Mouse (Mus musculus): ENCODE results near the gene Rock2.

Rock2 gene

DNA sequence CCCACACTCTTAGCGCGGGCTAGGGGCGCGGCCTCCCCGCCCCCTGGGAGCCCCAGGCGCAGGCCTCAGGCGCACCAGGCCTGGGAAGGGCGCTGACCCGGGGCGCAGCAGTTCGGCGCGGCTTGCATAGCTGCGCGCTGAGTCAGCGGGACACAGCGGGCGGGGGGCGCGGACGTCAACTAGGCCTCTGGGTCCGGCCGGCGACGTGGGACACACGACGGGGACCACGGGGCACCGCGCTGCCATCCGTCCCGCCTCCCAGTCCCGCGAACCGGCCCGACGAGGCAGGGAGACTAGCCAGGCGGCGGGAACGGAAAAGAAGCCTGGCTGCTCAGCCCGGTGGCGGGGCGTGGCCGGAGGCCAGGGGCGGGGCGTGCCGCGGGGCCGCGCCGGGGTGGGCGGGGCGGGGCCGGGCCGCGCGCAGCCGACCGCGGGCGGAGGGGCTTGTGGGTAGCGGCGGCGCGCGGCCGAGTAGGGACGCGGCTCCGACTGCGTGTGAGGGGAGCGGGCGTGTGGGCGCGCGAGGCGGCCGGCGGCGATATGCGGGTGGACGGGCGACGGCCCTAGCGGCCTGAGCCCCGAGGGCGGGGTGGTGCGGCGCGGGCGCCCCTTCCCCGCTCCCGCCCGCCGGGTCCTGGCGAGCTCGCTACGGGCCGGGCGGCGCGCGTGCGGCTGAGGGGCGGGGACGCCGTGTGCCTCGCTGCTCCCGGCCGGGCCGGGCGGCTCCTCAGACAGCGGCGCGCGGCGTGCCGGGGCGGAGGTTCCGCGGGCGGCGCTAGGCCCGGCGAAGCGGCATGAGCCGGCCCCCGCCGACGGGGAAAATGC lies at the start of gene Rock2:
TSS of gene Rock2 (plus strand) at position 500 of the 825 bp plus-strand sequence.
- no peak for DNase-seq (ENCODE audit: low read depth, low spot score)

DNA sequence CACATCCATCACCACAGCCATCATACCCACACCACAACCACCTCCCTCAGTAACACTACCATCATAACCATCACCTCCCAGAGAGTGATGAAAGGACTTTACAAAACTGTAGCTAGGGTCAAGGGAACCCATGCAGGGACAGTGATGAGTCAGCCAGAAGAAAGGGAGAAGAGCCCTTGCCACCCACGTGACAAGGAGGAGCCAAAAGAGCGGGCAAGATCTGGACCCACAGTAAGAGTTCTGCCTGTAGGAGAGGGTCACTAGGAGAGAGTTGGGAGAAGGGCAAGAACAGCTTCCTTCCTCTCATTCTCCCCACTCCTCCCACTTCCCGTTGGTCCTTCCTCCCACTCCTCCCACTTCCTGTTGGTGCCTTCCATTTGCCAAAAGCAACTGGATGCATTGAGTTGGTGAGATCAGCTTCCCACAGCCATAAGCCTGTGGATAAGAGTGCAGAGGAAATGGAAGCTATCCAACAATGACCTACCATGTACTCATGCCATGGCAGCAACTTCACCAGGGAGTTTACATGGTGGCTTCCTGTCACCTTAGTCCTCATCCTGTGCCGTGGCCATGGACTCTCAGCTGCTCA lies 47.4 kb upstream of the Rock2 start:
- DNase-seq (ENCODE audit: low read depth, low spot score) = no peak

DNA sequence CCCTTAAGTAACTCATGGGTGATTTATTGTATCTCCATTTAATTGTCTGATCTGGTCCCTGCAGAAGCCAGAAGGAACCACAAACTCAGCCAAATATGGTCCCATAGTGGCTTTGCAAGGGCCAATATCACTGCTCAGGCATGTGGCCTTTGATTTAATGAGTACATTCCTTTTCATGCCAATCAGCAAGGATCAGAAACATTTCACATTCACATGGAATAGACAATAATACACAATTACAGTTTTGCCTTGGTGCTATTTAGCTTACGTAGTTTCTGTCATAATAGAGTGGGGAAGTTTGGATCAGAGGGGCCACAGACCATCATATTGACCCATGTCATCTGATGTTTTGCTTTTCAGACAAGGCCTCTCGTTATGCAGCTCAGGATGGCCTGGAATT lies 46.2 kb upstream of the Rock2 start:
- no peak for DNase-seq (ENCODE audit: low read depth, low spot score)

DNA sequence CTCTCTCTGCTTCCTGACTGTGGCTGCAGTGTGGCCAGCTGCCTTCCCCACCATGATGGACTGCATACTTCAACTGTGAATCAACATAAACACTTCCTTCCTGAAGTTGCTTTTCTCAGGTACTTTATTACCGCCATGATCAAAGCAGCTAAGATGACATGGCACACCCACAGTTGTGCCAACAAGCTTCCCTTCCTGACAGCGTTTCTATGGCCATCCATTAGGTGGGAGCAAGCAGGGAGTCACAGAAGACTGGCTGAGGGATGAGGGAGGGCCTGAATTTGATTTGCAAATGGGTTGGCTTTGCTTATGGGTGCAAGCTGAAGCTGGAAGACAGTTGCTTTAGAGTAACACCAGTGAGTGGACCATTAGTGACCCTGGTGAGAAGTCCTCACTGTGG lies 44.9 kb upstream of the Rock2 start:
- DNase-seq (ENCODE audit: low read depth, low spot score) = no peak

DNA sequence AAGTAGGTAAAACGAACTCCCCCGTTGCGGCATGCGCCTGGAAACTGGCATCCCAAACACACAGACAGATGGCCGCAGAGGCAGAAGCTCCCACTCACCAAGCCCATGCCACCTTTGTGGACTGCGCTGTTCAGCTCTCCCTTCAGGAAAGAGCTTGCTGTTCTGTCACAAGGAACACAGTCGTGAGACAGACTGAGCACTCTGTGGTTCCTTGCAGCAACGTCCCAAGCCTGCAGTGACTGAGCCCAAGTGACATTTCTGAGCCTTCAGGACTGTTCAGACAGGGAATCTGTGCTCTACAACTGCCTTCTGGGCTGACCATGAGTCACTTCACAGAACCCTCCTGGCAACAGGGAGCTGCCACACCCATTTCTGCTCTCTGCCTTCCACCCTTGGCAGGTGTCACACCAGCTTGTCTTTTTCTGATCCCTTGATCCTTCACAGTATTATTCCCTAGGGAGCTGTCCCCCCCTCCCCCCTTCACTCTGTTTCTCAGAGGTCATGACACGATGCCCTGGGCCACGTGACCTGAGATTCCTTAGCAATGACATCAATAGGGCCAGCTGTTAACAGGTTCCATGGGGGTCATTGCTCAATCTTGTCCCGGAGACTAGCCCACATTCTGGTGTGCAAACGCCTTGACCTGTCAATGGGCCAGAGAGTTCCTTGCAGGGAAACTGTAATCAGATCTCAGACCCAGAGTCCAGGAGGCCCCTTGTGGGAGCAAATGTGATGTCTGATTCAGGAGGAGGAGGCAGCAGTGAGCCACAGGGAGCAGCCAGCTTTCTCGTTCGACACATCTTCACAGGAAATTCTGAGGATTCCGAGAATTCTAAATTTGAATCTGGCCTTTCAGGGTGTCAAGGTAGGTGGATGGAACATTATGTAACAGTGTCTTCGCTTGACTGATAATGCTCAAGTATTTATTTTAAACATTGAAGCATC lies 44.0 kb upstream of the Rock2 start:
- DNase-seq (ENCODE audit: low read depth, low spot score) = no peak

DNA sequence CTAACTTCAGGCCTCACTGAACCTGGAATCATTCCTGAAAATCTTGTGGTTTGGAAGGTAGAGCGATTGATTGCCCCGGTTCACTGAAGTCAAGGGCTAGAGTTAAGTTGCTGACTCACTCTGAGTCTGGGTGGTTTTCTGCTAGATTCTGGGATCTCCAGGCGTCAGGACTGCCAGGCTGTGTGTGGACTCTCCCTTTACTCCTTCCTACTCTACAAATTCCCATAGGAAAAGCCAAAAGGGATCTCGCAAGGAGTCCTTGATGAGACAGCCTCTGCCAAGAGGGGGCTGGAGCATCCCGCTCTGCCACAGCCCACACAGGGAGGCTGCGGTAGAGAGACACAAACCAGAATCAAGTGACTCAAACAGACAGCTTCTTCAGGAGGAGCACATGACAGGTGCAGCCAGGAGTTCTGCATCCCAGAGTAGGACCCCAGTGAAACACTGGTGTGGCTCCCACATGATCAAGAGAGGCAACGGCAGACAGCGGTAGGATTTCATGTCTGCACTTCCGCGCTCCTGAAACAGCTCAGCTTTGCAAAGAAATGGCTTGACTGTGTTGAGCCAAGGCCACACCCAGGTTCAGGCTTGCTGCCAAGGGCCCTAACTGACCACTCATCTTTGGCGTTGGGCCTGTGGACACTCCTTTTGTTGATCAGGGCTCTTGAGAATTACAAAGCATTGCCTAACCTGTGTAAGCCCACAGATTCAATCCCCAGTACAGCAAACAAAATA lies 41.1 kb upstream of the Rock2 start:
- no peak for DNase-seq (ENCODE audit: low read depth, low spot score)

DNA sequence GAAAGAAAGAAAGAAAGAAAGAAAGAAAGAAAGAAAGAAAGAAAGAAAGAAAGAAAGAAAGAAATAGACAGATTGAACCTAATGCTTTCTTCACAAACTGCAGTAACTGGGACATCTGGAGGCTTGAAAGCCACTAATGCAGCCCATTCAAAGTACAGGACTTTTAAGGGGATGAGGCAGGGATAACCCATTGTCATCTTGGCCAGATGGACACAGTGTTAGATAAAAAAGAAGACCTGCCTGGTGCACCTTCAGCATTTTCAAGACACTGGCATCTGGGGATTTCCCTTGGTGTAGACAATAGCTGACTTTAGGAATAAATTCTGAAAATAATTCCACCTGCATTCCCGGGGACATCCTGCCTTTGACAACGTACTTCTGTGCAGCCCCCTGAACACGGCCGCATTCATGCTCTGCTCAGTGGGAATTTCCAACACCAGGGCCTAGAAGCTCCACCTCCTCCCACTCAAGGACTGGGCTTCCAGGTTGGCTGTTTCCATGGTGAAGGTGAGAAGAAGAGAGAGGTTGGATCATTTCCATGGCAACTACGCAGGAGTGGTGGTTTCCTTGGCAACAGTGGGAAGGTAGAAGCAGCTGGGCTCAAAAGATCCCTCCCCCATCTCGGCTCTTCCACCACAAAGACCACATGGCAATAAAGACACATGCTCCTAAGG lies 38.9 kb upstream of the Rock2 start:
- DNase-seq (ENCODE audit: low read depth, low spot score) = peak; percentile 91

DNA sequence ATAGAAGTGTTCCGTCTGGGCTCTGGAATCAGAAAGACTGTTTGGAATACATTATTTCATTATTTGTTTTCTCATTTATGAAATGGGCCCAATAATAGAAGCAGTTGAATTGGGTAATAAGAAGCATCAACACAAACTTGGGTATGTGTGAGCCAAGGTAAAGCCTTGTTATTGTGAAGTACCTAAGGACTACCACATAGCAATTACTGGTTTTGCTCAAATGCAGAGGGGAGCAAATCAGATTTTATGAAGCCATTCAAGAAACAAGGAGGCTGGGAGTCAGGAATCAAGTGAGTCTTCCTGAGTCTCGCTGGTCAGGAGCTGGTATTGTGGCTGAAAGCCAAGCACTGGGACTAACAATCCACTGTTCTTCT lies 38.4 kb upstream of the Rock2 start:
- no peak for DNase-seq (ENCODE audit: low read depth, low spot score)

DNA sequence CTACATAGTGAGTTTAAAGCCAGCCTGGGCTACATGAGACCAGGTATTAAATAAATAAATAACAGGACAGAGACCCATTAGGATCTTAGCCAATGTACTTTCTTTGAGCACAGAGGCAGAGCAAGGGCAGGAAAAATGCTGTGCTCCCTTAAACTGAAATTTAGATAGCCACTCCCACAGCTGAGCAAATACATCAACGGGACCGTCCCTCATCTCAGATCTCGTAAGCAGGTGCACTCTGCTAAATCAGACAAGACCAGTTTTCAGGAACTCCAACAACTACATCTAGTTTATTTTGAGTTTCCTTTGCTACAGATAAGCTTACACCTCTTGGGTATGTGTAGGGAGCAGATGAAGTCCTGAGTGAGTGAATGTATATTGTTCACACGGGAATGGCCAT lies 36.6 kb upstream of the Rock2 start:
- no peak for DNase-seq (ENCODE audit: low read depth, low spot score)

DNA sequence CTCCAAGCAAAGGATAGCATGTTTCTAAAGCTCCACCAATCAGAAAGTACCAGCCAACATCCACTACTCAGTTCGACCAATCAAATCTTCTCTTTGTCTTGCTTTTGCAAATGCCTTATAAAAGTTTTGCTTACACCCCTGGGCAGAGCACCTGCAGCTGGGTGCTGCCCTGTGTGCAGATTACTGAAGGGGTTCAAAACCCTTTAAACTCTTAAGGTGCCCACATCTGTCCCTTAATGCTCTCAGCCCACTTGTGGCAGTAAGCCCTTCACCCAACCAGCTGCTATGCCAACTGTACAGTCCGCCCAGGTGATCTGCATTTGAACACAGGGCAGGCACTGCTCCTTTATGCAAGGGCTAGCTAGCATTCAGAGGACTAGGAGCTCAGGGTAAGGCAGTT lies 34.9 kb upstream of the Rock2 start:
- no peak for DNase-seq (ENCODE audit: low read depth, low spot score)

DNA sequence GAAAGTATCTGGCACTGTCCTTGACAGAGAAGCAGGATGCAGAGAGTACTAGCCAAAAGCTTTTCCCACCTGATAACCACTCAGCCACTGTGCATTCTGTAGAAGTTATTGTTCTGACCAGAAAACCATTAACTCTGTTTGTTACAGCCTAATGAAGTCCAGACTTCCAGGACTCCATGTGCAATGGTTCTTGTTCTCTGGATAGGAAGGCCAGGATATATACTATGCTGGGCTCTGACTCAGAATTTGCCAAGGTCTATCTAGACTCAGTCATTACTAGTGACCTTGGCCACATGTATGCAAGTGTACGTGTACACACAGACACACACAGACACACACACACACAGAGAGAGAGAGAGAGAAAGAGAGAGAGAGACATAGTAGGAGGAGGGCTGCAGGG lies 34.2 kb upstream of the Rock2 start:
- DNase-seq (ENCODE audit: low read depth, low spot score) = no peak

DNA sequence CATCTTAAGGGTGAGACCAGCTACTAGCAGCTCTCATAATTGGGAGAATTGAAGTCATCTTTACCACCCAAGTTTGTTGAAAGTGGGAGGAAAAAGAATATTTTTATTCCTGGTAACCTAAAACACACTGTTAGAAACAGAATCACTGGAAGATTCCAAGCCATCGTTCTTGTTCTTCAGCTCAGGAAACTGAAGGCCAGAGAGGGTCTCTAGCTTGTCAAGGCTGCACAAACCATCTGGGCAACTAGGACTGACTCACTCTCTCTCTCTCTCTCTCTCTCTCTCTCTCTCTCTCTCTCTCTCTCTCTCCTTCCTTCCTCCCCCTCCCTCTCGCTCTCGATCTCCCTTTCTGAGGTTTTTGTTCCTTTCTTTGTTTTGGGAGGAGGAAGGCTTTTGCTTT lies 33.7 kb upstream of the Rock2 start:
- DNase-seq (ENCODE audit: low read depth, low spot score) = no peak

DNA sequence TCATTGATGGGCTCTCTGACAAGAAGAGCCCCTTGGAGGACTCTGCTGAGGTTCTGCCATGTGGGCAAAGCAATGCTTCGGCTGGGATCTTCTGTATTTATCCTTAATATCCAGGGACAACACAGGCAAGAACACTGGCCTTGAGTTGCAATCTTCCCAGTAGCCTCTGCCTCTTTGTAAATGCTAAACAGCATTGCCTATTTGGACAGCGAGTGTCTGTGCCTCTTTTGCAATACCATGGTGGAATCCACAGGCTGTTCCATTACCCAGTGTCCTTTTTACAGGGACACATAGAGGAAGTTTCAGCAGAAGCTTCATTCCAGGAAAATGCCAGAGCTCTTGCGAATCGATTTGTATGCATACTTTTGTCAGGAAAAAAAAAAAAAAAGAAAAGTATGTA lies 30.2 kb upstream of the Rock2 start:
- no peak for DNase-seq (ENCODE audit: low read depth, low spot score)

DNA sequence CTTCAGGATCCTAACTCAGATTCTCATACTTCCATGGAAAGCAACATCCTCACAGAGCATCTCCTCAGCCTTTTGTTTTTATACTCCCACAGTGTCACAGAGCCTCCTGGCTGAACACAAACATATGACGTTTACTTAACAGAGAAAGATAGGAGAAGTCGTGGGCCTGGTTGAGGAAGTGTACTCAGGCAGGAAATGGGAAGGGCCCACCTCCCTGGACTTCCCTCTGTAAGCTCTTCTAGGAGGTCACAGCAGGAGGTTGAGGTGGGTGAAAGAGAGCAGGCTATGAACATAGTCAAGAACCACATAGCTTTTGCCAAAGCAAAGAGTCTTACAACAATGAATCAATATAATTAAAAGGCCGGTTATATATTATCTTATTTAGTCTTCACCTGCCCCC lies 28.8 kb upstream of the Rock2 start:
- no peak for DNase-seq (ENCODE audit: low read depth, low spot score)

DNA sequence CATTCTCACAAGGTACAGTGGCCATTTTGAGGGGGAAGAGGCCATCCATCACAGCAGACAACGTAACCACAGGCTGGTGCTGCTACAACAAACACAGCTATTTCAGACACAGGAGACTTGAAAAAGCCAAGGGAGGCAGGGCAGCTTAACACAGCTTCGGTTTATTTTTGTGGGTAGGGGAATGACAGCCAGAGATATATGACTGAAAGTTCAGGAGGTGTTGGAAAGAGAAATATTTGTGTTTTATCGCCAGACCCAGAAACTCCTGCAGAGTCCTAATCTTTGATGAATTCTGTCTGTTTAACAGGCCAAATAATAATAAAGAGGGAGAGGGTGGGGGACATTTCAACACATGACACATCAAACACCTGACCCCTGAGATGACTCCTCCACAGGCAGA lies 28.2 kb upstream of the Rock2 start:
- no peak for DNase-seq (ENCODE audit: low read depth, low spot score)

DNA sequence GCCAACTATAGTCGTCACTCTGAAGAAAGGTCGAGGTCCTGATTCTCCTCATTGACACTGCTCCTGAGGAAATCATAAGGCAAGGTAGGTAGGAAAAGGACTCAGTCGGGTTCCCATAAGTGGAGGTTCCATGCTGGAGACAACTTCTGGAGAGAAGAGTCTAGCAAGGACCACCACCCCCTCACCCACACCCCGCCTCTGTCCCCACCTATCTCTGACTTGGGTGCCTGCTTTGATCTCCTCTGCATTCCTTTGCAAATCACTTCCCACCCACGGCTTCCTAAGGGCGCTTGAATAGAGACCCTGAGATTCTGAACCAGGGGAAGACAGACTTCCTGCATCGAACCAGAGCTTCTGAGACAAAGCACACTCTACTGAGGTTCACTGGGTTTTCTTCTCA lies 27.4 kb upstream of the Rock2 start:
- DNase-seq (ENCODE audit: low read depth, low spot score) = no peak

DNA sequence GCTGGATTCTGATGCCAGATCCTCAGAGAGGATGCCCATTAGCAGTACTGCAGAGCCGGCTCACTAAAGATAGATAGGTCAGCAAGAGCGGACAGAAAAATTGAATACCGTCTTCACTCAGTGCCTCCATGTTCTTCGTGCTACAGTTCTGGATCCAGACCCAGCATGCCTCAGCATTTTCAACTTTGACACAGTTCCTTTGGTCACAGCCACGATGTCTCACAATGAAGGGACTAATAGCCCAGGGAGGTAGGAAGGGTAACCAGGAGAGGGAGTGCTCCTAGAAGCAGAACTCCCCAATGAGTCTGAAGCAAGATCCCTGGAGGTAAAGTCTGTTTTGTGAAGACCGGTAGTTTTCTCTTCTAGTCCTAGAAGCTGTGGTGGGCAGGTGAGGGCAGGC lies 26.1 kb upstream of the Rock2 start:
- no peak for DNase-seq (ENCODE audit: low read depth, low spot score)

DNA sequence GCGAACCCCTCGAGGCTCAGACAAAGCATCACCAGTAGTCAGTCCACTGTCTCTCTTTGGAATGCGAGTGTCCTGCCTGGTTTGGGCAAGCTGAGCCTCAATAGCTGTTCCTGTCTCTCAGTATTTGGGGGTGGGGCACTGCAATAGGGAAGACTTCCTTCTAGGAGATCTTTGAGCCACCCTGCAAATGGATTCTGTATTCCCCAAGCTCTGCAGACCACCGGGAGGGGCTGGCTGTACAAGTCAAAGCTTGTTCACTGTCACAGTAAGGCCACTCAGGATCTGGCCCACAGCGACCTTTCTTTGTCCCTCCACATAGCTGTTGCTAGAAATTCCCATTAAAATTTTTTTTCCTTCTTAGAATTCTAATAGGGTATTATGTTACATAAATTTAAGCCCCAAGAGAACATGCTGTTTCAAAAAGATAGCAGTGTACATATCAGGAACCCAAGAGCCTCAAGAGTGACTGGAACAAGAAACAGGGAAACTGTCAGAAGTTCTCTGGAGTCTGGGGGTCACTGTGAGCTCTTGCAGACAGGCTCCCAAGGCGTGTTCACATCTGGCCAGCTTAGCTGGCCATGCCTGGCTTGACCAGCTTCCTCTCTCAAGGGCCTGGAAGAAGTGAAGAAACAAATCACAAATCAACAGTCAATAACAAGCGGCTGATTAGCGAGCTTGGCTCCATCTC lies 25.5 kb upstream of the Rock2 start:
- no peak for DNase-seq (ENCODE audit: low read depth, low spot score)

DNA sequence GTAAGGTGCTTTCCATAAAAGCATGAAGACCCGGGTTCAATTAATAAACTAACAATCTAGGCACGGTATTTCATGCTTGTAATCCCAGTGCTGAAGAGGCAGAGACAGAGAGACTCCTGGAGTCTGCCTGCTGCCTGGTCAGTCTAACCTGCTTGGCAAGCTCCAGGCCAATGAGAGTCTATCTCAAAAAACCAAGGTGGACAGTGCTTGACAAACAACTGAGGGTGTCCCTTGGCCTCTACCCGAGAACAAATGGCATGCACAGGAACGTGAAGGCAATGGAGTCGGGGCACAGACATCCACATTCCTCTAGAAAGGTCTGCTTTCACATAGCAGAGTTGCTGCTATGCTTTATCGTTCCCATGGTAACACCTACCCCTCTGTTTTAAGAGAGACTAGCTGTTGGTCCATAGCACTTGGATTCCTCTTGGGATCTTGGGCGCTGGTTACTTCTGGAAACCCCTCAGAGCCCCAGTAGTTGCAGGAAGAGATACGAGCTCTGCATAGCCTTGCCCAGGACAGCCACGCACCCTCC lies 24.8 kb upstream of the Rock2 start:
- DNase-seq (ENCODE audit: low read depth, low spot score) = no peak

DNA sequence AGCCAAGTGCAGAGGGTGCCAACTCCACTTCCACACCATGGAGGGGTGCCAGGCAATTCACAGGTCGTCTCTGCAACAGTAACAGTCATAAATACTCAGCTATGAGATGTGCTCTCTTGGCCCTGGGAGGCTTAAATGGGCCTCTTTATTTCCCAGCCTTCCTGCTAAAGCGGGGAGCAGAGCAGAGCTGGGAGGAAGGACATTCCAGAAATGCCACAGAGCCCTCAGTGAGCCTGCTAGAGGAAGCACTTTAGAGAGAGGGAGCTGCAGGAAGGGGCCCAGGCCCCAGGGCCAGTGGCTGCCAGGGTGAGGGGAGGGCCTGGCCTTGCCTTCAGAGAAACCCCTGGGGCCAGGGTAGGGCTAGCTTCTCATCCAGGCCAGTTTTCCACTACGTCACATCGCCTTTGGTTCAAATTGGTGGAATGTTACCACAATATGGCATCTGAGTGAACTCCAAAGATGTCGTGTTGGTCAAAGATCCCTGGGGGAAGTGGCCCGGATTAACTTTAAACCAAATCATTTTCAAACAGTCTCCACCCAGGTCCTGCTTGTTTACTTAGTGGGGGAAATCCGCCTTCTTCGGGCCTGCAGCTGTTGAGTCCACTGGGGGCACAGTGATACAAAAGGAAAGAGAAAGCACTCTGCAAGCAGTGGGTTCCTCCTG lies 24.2 kb upstream of the Rock2 start:
- no peak for DNase-seq (ENCODE audit: low read depth, low spot score)

Data from brain, embryonic 18.5 days (tissue).